Mouse (Mus musculus) hindbrain, postnatal 0 days (tissue): ENCODE measurements at regions not wholly inside any gene's neighbourhood (a gene's known extent, or its start where the extent isn't known, plus 50 kb on each side); places are given as distances from the start of the nearest gene placed in this dataset.
A peak's percentile ranks its signal among the peaks of the same experiment; 100 is the strongest.

Source experiments
- ATAC-seq: fragments of 200-750 bp; cut with Nextera tagmentation; 2 replicates; pipeline ENCODE4 v1.8.0; 2017; ENCODE audit warnings: mild to moderate bottlenecking, moderate TSS enrichment, moderate library complexity
- DNase-seq: peaks from one replicate; pipeline ENCODE4 v3.0.0-alpha.2; 2015; ENCODE audit warnings: low spot score
- H3K27ac ChIP-seq: fragments of 300-500 bp; sonication (generic); 2 replicates; pipeline ENCODE4 v1.5.1; 2014; ENCODE audit warnings: mild to moderate bottlenecking
- H3K27me3 ChIP-seq: fragments of 300-500 bp; sonication (generic); 2 replicates; pipeline ENCODE4 v1.6.1; 2014; ENCODE audit warnings: low read length, mixed read lengths; ENCODE audit not compliant: insufficient read depth
- H3K36me3 ChIP-seq: fragments of 300-500 bp; sonication (generic); 2 replicates; pipeline ENCODE4 v1.6.1; 2014; ENCODE audit warnings: low read length, mixed read lengths; ENCODE audit not compliant: insufficient read depth
- H3K4me1 ChIP-seq: fragments of 300-500 bp; sonication (generic); 2 replicates; pipeline ENCODE4 v1.6.1; 2014; ENCODE audit warnings: antibody characterized with exemption, low read length, mixed read lengths; ENCODE audit not compliant: insufficient read depth
- H3K4me2 ChIP-seq: fragments of 300-500 bp; sonication (generic); 2 replicates; pipeline ENCODE4 v1.6.1; 2014; ENCODE audit warnings: low read depth, mild to moderate bottlenecking, low read length, moderate library complexity, mixed read lengths
- H3K4me3 ChIP-seq: fragments of 300-500 bp; sonication (generic); 2 replicates; pipeline ENCODE4 v1.5.1; 2014; ENCODE audit warnings: low read length
- H3K9ac ChIP-seq: fragments of 300-500 bp; sonication (generic); replicated peaks from 2 replicates; pipeline ENCODE4 v1.6.1; 2014; ENCODE audit warnings: mild to moderate bottlenecking, low read length, moderate library complexity, mixed read lengths
- H3K9me3 ChIP-seq: fragments of 300-500 bp; sonication (generic); 2 replicates; pipeline ENCODE4 v1.6.1; 2016; ENCODE audit warnings: low read length, mixed read lengths
- CTCF ChIP-seq: IDR thresholded peaks from 2 replicates; pipeline ENCODE4 v1.5.1; 2016; ENCODE audit warnings: antibody characterized with exemption, control low read depth, low read depth
- WGBS: fragments of 180-500 bp; shearing (Covaris S2); extraction: QIAGEN DNeasy Blood & Tissue Kit; methylation state at CpG from one replicate; pipeline ENCODE4 v1.1.7; 2014; 5-methylcytosine and 5-hydroxymethylcytosine counted together

- Histone ChIP-seq H3K36me3 (no peaks in the 10 kb centered on the region), H3K27me3 (no peaks in the 10 kb centered on the region), H3K9me3 (no peaks in the 10 kb centered on the region), H3K4me3 (no peak overlapping the region), H3K27ac (no peak overlapping the region), H3K4me2 (no peak overlapping the region), H3K4me1 (no peaks in the 10 kb centered on the region), H3K9ac (no peak overlapping the region)
- no peak for ATAC-seq
- 29% methylated on average over 1 of the region's 1 CpGs for WGBS
- no peak for TF ChIP-seq CTCF
- no peak for DNase-seq
Measured at GRCm38 (mm10) chr4:105323446-105323845, 166.3 kb downstream of the Plpp3 start.

GRCm38 (mm10) chr4:105326989-105327388 lies 169.8 kb downstream of the Plpp3 start:
- DNase-seq, result peak; percentile 15
- 34% methylated on average over 3 of the region's 3 CpGs for WGBS
- Histone ChIP-seq H3K27ac (no peak overlapping the region), H3K27me3 (no peaks in the 10 kb centered on the region), H3K9ac (no peak overlapping the region), H3K4me2 (no peak overlapping the region), H3K4me3 (no peak overlapping the region), H3K9me3 (no peaks in the 10 kb centered on the region), H3K36me3 (no peaks in the 10 kb centered on the region), H3K4me1 (0 out of 2 replicates have a peak, but pooled peaks cover 6% of the 10 kb centered on the region)
- ATAC-seq, result no peak
- TF ChIP-seq CTCF, result no peak

GRCm38 (mm10) chr4:105327711-105328471 lies 170.7 kb downstream of the Plpp3 start:
- Histone ChIP-seq H3K4me3 (no peak overlapping the region), H3K27ac (no peak overlapping the region), H3K9ac (no peak overlapping the region), H3K36me3 (no peaks in the 10 kb centered on the region), H3K9me3 (no peaks in the 10 kb centered on the region), H3K27me3 (no peaks in the 10 kb centered on the region), H3K4me2 (no peak overlapping the region), H3K4me1 (0 out of 2 replicates have a peak, but pooled peaks cover 6% of the 10 kb centered on the region)
- 75% methylated on average over 5 of the region's 5 CpGs for WGBS
- DNase-seq, result no peak
- TF ChIP-seq CTCF, result no peak
- no peak for ATAC-seq

- WGBS, result 67% methylated on average over 10 of the region's 10 CpGs
- no peak overlapping the region for H3K27ac ChIP-seq
Measured at GRCm38 (mm10) chr4:105328776-105329175, 171.6 kb downstream of the Plpp3 start.

GRCm38 (mm10) chr4:105332081-105332480 lies 174.9 kb downstream of the Plpp3 start:
- no peak overlapping the region for H3K4me2 ChIP-seq
- ATAC-seq (no peak), DNase-seq (no peak)
- H3K9ac ChIP-seq, result no peak overlapping the region
- no peaks in the 10 kb centered on the region for H3K9me3 ChIP-seq
- TF ChIP-seq CTCF, result no peak
- no peaks in the 10 kb centered on the region for H3K27me3 ChIP-seq
- WGBS, result 78% methylated on average over 10 of the region's 10 CpGs
- H3K27ac ChIP-seq, result no peak overlapping the region
- H3K4me3 ChIP-seq, result no peak overlapping the region
- H3K4me1 ChIP-seq, result 0 out of 2 replicates have a peak, but pooled peaks cover 6% of the 10 kb centered on the region
- H3K36me3 ChIP-seq, result no peaks in the 10 kb centered on the region

More at GRCm38 (mm10) chr4:105328776-105329175, 171.6 kb downstream of the Plpp3 start:
- H3K27me3 ChIP-seq, result no peaks in the 10 kb centered on the region
- no peaks in the 10 kb centered on the region for H3K36me3 ChIP-seq
- no peak overlapping the region for H3K4me3 ChIP-seq
- DNase-seq (peak; percentile 14), ATAC-seq (no peak)
- no peak for TF ChIP-seq CTCF
- no peak overlapping the region for H3K4me2 ChIP-seq
- 0 out of 2 replicates have a peak, but pooled peaks cover 6% of the 10 kb centered on the region for H3K4me1 ChIP-seq
- H3K9me3 ChIP-seq, result no peaks in the 10 kb centered on the region
- no peak overlapping the region for H3K9ac ChIP-seq

GRCm38 (mm10) chr4:105335872-105336271 lies 178.7 kb downstream of the Plpp3 start:
- WGBS, result 29% methylated on average over 1 of the region's 1 CpGs
- no peak for ATAC-seq

GRCm38 (mm10) chr4:105336557-105336956 lies 179.4 kb downstream of the Plpp3 start:
- Histone ChIP-seq H3K9me3 (no peaks in the 10 kb centered on the region), H3K9ac (no peak overlapping the region), H3K4me2 (no peak overlapping the region), H3K27ac (no peak overlapping the region), H3K27me3 (no peaks in the 10 kb centered on the region), H3K36me3 (no peaks in the 10 kb centered on the region), H3K4me1 (no peaks in the 10 kb centered on the region), H3K4me3 (no peak overlapping the region)
- ATAC-seq (no peak), DNase-seq (no peak)
- no peak for TF ChIP-seq CTCF
- WGBS, result 82% methylated on average over 4 of the region's 4 CpGs

More at GRCm38 (mm10) chr4:105335872-105336271, 178.7 kb downstream of the Plpp3 start:
- Histone ChIP-seq H3K27me3 (no peaks in the 10 kb centered on the region), H3K4me2 (no peak overlapping the region), H3K27ac (no peak overlapping the region), H3K4me1 (no peaks in the 10 kb centered on the region), H3K9me3 (no peaks in the 10 kb centered on the region), H3K9ac (no peak overlapping the region), H3K36me3 (no peaks in the 10 kb centered on the region), H3K4me3 (no peak overlapping the region)
- peak; percentile 35 for DNase-seq
- TF ChIP-seq CTCF, result no peak
